Mouse (Mus musculus) forebrain, postnatal 0 days (tissue): ENCODE results near the gene Auh. TPM values are rescaled to one million over a fixed set of nuclear protein-coding genes. Genes with fewer than 3 reads are reported as not detected.
A peak's percentile ranks its signal among the peaks of the same experiment; 100 is the strongest.

Experiments
- ATAC-seq: fragments of 200-750 bp; cut with Nextera tagmentation; 2 replicates; pipeline ENCODE4 v1.8.0; 2017; ENCODE audit warnings: mild to moderate bottlenecking, moderate library complexity
- DNase-seq: peaks from one replicate; pipeline ENCODE4 v3.0.0-alpha.2; 2015
- H3K27ac ChIP-seq: fragments of 300-500 bp; sonication (generic); 2 replicates; pipeline ENCODE4 v1.5.1; 2014; ENCODE audit warnings: low read depth, mild to moderate bottlenecking, antibody characterized with exemption, low read length, moderate library complexity, mixed read lengths
- H3K27me3 ChIP-seq: fragments of 300-500 bp; sonication (generic); 2 replicates; pipeline ENCODE4 v1.6.1; 2014; ENCODE audit warnings: mild to moderate bottlenecking, low read length, mixed read lengths; ENCODE audit not compliant: insufficient read depth
- H3K36me3 ChIP-seq: fragments of 300-500 bp; sonication (generic); 2 replicates; pipeline ENCODE4 v1.6.1; 2014; ENCODE audit warnings: mild to moderate bottlenecking, moderate library complexity; ENCODE audit not compliant: insufficient read depth
- H3K4me1 ChIP-seq: fragments of 300-500 bp; sonication (generic); 2 replicates; pipeline ENCODE4 v1.6.1; 2014; ENCODE audit warnings: antibody characterized with exemption; ENCODE audit not compliant: insufficient read depth
- H3K4me2 ChIP-seq: fragments of 300-500 bp; sonication (generic); 2 replicates; pipeline ENCODE4 v1.6.1; 2014; ENCODE audit warnings: low read depth, mild to moderate bottlenecking, moderate library complexity
- H3K4me3 ChIP-seq: fragments of 300-500 bp; sonication (generic); 2 replicates; pipeline ENCODE4 v1.5.1; 2014; ENCODE audit warnings: low read depth, low read length, mixed read lengths
- H3K9ac ChIP-seq: fragments of 300-500 bp; sonication (generic); 2 replicates; pipeline ENCODE4 v1.6.1; 2014; ENCODE audit warnings: mild to moderate bottlenecking
- H3K9me3 ChIP-seq: fragments of 300-500 bp; sonication (generic); 2 replicates; pipeline ENCODE4 v1.6.1; 2016; ENCODE audit warnings: low read length
- CTCF ChIP-seq: sonication (generic); IDR thresholded peaks from 2 replicates; pipeline ENCODE4 v1.5.1; 2016; ENCODE audit warnings: antibody characterized with exemption, control low read depth, low read depth
- WGBS: fragments of 180-500 bp; shearing (Covaris S2); extraction: QIAGEN DNeasy Blood & Tissue Kit; methylation state at CpG from one replicate; pipeline ENCODE4 v1.1.7; 2014; 5-methylcytosine and 5-hydroxymethylcytosine counted together
- polyA plus RNA-seq: library from polyadenylated mRNA; unstranded; fragments of >200 nt; fragmentation: Nextera tagmentation; extraction: Ambion mirVana; gene quantifications from 2 replicates; pipeline ENCODE4 v1.2.1, GENCODE M21; 2015
- total RNA-seq: library from RNA; depleted of rRNA; stranded (reverse); fragments of >200 nt; gene quantifications from 2 replicates; pipeline ENCODE4 v1.2.3, GENCODE M21; 2014

Auh gene
- total and polyA plus RNA-seq, 2 experiments from 2014 or later, result 50.3 to 58.7 TPM

DNA sequence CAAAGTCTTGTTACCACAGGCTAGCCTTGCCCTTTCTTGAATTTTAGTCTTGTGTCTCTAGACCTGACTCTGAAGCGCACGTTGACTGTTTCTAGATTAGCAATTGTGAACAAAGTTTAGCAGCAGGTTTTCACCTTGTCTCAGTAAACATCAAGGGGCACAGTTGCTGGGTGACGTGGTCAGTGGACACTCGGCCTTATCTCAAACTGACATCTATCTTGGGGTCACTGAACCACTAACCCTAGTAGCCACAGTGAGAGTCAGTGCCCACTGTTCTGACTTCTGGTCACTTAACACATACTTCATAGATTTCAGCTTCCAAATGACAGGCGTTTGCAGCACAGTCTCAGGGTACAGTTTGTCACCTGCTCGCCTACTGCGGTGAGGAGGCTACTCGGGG, 93.2 kb downstream of the Auh start:
- H3K4me3 ChIP-seq, result no peak overlapping the region
- no peaks in the 10 kb centered on the region for H3K9me3 ChIP-seq
- H3K4me2 ChIP-seq, result no peak overlapping the region
- H3K9ac ChIP-seq, result no peak overlapping the region
- 96% methylated on average over 8 of the region's 8 CpGs for WGBS
- no peaks in the 10 kb centered on the region for H3K4me1 ChIP-seq
- peaks cover 22% of the 10 kb centered on the region for H3K36me3 ChIP-seq
- no peak for TF ChIP-seq CTCF
- H3K27me3 ChIP-seq, result no peaks in the 10 kb centered on the region
- no peak for ATAC-seq
- no peak for DNase-seq
- H3K27ac ChIP-seq, result no peak overlapping the region

DNA sequence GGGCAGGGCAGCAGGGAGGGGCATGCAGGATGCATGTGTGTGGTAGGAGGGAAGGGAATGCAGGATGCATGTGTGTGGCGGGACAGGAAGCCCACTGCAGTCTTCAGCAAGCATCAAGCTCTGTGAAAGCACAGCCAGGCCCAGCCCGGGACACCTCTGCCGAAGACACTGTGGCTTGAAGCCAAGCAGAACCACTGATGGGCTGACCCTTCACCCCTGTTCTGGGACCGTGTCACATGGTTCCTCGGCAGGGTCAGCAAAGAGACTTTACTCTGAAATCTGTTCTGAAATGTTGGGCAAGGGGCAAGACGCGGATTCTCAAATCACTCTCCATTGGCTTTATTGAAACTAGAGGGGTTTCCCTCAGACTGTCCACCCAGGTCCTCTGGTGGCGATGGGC, 94.9 kb downstream of the Auh start:
- DNase-seq, result no peak
- H3K4me3 ChIP-seq, result no peak overlapping the region
- no peaks in the 10 kb centered on the region for H3K4me1 ChIP-seq
- no peaks in the 10 kb centered on the region for H3K27me3 ChIP-seq
- no peak overlapping the region for H3K9ac ChIP-seq
- no peaks in the 10 kb centered on the region for H3K9me3 ChIP-seq
- 89% methylated on average over 8 of the region's 8 CpGs for WGBS
- ATAC-seq, result no peak
- no peak overlapping the region for H3K27ac ChIP-seq
- H3K36me3 ChIP-seq, result peaks cover 22% of the 10 kb centered on the region
- H3K4me2 ChIP-seq, result no peak overlapping the region
- TF ChIP-seq CTCF, result no peak

DNA sequence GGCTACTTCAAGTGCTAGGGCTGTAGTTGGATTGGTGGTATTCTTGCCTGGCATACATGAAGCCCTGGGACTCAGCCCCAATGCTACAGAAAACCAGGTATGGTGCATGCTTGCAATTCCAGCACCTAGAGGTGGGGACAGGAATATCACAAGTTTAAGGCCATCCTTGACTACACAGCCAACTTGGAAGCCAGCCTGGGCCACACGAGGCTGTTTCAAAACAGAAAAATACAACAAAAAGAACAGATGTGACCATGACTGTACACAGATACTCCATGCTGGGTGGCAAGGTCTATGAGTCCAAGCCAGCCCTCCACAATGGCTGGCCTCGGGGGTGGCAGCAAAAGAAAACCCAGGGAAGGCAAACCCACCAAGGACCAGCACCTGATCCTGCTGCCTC, 95.7 kb downstream of the Auh start:
- H3K27ac ChIP-seq, result no peak overlapping the region
- no peak for ATAC-seq
- DNase-seq, result no peak
- WGBS, result 76% methylated on average over 2 of the region's 2 CpGs
- H3K9ac ChIP-seq, result no peak overlapping the region
- TF ChIP-seq CTCF, result no peak
- H3K9me3 ChIP-seq, result no peaks in the 10 kb centered on the region
- peaks cover 22% of the 10 kb centered on the region for H3K36me3 ChIP-seq
- no peaks in the 10 kb centered on the region for H3K4me1 ChIP-seq
- no peak overlapping the region for H3K4me3 ChIP-seq
- no peak overlapping the region for H3K4me2 ChIP-seq
- no peaks in the 10 kb centered on the region for H3K27me3 ChIP-seq

- no peak overlapping the region for H3K4me2 ChIP-seq
- 78% methylated on average over 4 of the region's 4 CpGs for WGBS
- peak; percentile 51; the same call in 1 of the 2 replicates for TF ChIP-seq CTCF
Observed at GRCm38 (mm10) chr13:52833220-52833619, 96.3 kb downstream of the Auh start.

DNA sequence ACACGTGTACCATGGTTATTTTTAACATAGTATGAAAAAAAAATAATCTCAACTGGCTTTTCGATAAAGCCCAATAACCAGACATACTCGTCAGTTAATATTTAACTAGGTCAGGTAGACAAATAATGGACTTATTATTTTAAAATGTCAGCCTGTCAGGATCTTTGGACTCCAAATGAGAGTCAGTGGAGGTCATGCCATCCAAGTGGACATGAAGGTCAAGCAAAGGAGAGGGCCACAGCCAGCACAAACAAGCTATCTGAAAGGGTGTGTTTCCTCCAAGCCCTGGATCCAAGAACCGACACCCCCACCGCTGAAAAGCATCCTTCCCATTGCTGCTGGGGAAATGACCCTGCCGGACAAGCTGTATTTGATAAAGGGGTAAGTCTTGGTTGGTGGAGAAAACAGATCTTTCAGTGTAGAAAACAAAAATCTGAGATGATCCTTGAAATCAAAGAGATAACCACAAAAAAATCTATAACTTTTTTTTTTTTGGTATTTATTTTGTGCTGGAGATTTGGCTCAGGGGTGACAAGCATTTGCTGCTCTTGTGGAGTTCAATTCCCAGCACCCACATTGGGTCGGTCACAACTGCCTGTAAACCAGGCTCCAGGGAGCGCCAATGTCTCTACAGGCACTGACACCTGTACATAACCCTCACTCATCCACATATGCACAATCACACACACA, 96.9 kb downstream of the Auh start:
- H3K27ac ChIP-seq, result no peak overlapping the region
- DNase-seq, result no peak
- peaks cover 15% of the 10 kb centered on the region for H3K36me3 ChIP-seq
- H3K4me3 ChIP-seq, result no peak overlapping the region
- ATAC-seq, result no peak
- WGBS, result 87% methylated on average over 8 of the region's 8 CpGs
- H3K9me3 ChIP-seq, result no peaks in the 10 kb centered on the region
- no peaks in the 10 kb centered on the region for H3K4me1 ChIP-seq
- TF ChIP-seq CTCF, result no peak
- H3K4me2 ChIP-seq, result no peak overlapping the region
- no peaks in the 10 kb centered on the region for H3K27me3 ChIP-seq
- no peak overlapping the region for H3K9ac ChIP-seq

More at GRCm38 (mm10) chr13:52833220-52833619, 96.3 kb downstream of the Auh start:
- no peak for ATAC-seq
- H3K9ac ChIP-seq, result no peak overlapping the region
- H3K27me3 ChIP-seq, result no peaks in the 10 kb centered on the region
- H3K36me3 ChIP-seq, result peaks cover 21% of the 10 kb centered on the region
- no peak overlapping the region for H3K27ac ChIP-seq
- DNase-seq, result no peak
- H3K4me1 ChIP-seq, result no peaks in the 10 kb centered on the region
- H3K4me3 ChIP-seq, result no peak overlapping the region
- H3K9me3 ChIP-seq, result no peaks in the 10 kb centered on the region

GRCm38 (mm10) chr13:52831037-52831757, 98.3 kb downstream of the Auh start:
- DNase-seq, result no peak
- peaks cover 5% of the 10 kb centered on the region; the same call in 1 of the 2 replicates for H3K36me3 ChIP-seq
- 91% methylated on average over 13 of the region's 13 CpGs for WGBS
- H3K4me2 ChIP-seq, result no peak overlapping the region
- TF ChIP-seq CTCF, result no peak
- H3K4me3 ChIP-seq, result no peak overlapping the region
- ATAC-seq, result no peak
- no peak overlapping the region for H3K27ac ChIP-seq
- no peaks in the 10 kb centered on the region for H3K9me3 ChIP-seq
- no peak overlapping the region for H3K9ac ChIP-seq
- H3K4me1 ChIP-seq, result no peaks in the 10 kb centered on the region
- H3K27me3 ChIP-seq, result no peaks in the 10 kb centered on the region

DNA sequence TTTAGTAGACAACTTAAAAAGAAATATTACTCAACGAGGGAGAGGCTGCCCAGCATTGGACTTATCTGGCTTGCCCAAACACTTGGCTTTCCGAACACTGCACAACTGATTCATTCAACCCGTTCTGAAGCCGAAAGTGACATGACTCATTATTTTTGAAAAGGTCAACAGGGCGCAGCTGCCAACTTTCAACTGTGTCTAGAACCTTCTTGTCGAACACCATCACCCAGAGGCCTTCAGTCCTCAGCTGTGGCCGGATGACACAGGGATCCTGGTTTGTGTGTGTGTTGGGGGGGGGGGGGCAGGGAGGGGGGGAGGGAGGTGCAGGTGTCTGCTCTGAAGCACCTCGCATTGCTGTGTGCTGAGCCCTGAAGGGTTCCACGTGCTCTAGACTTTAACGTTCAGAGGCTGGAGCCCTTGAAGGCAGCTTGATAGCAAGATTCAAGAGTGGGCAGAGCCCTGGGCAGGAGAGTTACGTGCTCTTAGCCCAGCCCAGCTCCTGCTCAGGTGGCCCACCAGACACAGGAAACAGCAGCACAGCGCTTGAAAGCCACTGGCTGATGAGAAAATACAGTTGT, 100.4 kb downstream of the Auh start:
- 71% methylated on average over 12 of the region's 12 CpGs for WGBS
- Histone ChIP-seq H3K27ac (no peak overlapping the region), H3K36me3 (no peaks in the 10 kb centered on the region), H3K4me2 (no peak overlapping the region), H3K9me3 (no peaks in the 10 kb centered on the region), H3K4me3 (no peak overlapping the region), H3K4me1 (no peaks in the 10 kb centered on the region), H3K27me3 (no peaks in the 10 kb centered on the region), H3K9ac (no peak overlapping the region)
- no peak for DNase-seq
- ATAC-seq, result no peak
- no peak for TF ChIP-seq CTCF
